Mouse (Mus musculus) heart, postnatal 0 days (tissue): ENCODE measurements at regions not wholly inside any gene's neighbourhood (a gene's known extent, or its start where the extent isn't known, plus 50 kb on each side); places are given as distances from the start of the nearest gene placed in this dataset.

Experiments
- ATAC-seq: fragments of 200-750 bp; cut with Nextera tagmentation; 2 replicates; pipeline ENCODE4 v1.8.0; 2017; ENCODE audit warnings: low read depth, moderate number of reproducible peaks, moderate library complexity; ENCODE audit not compliant: insufficient read depth
- DNase-seq: peaks from one replicate; pipeline ENCODE4 v3.0.0-alpha.2; 2016; ENCODE audit warnings: low spot score
- H3K27ac ChIP-seq: fragments of 300-500 bp; sonication (generic); 2 replicates; pipeline ENCODE4 v1.5.1; 2014; ENCODE audit warnings: low read depth, mild to moderate bottlenecking
- H3K27me3 ChIP-seq: fragments of 300-500 bp; sonication (generic); 2 replicates; pipeline ENCODE4 v1.6.1; 2014; ENCODE audit warnings: low read length, mixed read lengths; ENCODE audit not compliant: control insufficient read depth, insufficient read depth
- H3K36me3 ChIP-seq: fragments of 300-500 bp; sonication (generic); replicated peaks from 2 replicates; pipeline ENCODE4 v1.6.1; 2014; ENCODE audit warnings: low read length, mixed read lengths; ENCODE audit not compliant: control insufficient read depth, insufficient read depth
- H3K4me1 ChIP-seq: fragments of 300-500 bp; sonication (generic); 2 replicates; pipeline ENCODE4 v1.6.1; 2014; ENCODE audit warnings: antibody characterized with exemption; ENCODE audit not compliant: control insufficient read depth, insufficient read depth
- H3K4me2 ChIP-seq: fragments of 300-500 bp; sonication (generic); 2 replicates; pipeline ENCODE4 v1.6.1; 2014; ENCODE audit warnings: low read depth, mild to moderate bottlenecking, low read length, moderate library complexity
- H3K4me3 ChIP-seq: fragments of 300-500 bp; sonication (generic); 2 replicates; pipeline ENCODE4 v1.5.1; 2014; ENCODE audit warnings: low read depth, low read length
- H3K9ac ChIP-seq: fragments of 300-500 bp; sonication (generic); replicated peaks from 2 replicates; pipeline ENCODE4 v1.6.1; 2014; ENCODE audit warnings: low read depth, low read length, mixed read lengths
- H3K9me3 ChIP-seq: fragments of 300-500 bp; sonication (generic); replicated peaks from 2 replicates; pipeline ENCODE4 v1.6.1; 2016; ENCODE audit warnings: low read length; ENCODE audit not compliant: control insufficient read depth
- CTCF ChIP-seq: IDR thresholded peaks from 2 replicates; pipeline ENCODE4 v1.5.1; 2016; ENCODE audit warnings: antibody characterized with exemption, control low read depth, low read depth
- EP300 ChIP-seq: IDR thresholded peaks from 2 replicates; pipeline ENCODE4 v1.6.1; 2016; ENCODE audit warnings: antibody characterized with exemption, low read depth
- WGBS: fragments of 180-500 bp; shearing (Covaris S2); extraction: QIAGEN DNeasy Blood & Tissue Kit; methylation state at CpG from one replicate; pipeline ENCODE4 v1.1.7; 2014; 5-methylcytosine and 5-hydroxymethylcytosine counted together

DNA sequence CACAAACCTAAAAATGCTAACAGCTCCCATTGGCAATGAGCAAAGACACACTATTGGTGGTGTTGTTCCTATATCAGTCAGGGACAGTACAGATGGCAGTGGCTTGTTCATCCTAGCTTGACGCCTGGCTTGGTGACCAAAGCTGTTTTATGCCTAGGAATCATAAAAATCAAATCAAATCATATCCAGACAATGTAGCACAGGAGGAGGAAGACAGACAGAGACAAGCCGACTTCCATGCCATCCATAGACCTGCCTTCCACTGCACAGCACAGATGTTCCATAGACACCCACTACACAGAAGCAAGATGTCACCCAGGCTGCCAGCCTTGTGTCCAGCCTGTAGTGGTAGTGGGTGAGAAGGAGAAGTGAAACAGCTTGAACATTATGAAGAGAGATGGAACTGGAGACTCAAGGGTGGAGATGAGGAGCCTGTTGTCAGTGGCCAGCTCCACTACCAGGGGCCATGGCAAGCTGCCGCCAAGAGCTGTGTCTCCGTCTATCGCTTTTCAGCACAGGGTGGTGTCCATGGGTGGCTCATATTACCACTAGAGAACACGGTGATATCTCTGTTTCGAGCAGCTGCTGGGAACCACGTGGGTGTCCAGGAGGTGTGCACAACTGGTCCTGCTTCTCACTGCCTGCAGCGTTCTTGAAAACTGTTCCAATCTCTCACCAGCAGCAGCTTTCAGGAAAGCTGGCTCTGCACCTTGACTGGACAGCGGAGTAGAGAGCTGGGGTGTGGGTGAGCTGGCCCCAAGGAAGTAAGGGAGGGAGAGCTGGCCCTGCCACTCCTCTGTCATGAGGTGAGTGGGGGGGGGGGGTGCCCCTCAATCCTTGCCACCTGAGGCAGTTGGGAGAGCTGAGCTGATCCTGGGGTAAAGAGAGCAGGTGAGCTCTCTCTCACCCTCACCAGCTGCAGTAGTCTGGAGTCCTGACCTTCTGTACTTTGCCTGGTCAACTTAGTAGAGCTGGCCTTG lies 51.5 kb upstream of the Luzp2 start:
- no peak; the same call in 1 of the 2 replicates for ATAC-seq
- 69% methylated on average over 10 of the region's 10 CpGs for WGBS

More for the DNA sequence above, 51.5 kb upstream of the Luzp2 start:
- TF ChIP-seq EP300 (no peak), CTCF (no peak)
- H3K4me1 ChIP-seq, result no peaks in the 10 kb centered on the region
- no peak overlapping the region for H3K4me3 ChIP-seq
- H3K27ac ChIP-seq, result no peak overlapping the region
- no peak overlapping the region for H3K4me2 ChIP-seq
- no peaks in the 10 kb centered on the region for H3K9me3 ChIP-seq
- H3K27me3 ChIP-seq, result no peaks in the 10 kb centered on the region
- H3K36me3 ChIP-seq, result no peaks in the 10 kb centered on the region
- H3K9ac ChIP-seq, result no peak overlapping the region
- no peak for DNase-seq
